Mouse (Mus musculus) liver, adult 10 weeks (tissue): ENCODE measurements around the gene Asf1a. TPM values are rescaled to one million over a fixed set of nuclear protein-coding genes. Genes with fewer than 3 reads are reported as not detected.

ENCODE experiments used
- polyA plus RNA-seq: library from polyadenylated mRNA; stranded (reverse); fragments of 350-450 nt; fragmentation: Illumina TruSeq; extraction: RNeasy Lipid Tissue Mini Kit (QIAGEN cat#74804); gene quantifications from one replicate; pipeline ENCODE4 v1.2.3, GENCODE M21; 2014; ENCODE audit warnings: low read depth, low replicate concordance

Asf1a gene
- polyA plus RNA-seq: 36.2 TPM

DNA sequence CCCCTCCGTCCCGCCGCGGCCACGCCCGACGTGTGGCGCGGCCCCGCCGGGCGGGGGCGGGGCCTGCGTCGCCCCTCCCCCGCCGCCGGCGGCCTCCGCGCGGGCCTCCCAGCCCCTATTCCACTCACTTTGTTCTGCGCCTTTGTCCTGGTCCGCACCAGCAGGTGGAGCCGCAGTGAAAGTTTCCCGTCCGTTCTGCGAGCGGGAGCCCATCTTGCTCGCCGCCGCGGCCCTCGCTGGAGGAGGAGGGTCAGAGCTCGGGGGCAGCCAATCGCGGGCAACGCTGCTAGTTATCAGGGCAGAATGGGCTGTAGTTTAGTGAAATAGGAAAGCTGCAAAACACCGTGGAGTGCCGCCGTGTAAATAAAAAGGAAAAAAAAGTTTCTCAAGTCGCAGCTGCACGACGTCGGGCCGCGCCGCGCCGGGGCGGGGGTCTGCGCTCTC, at the start of gene Asf1a:
Asf1a (plus strand) TSS at position 81 of the 444 bp plus-strand sequence.

DNA sequence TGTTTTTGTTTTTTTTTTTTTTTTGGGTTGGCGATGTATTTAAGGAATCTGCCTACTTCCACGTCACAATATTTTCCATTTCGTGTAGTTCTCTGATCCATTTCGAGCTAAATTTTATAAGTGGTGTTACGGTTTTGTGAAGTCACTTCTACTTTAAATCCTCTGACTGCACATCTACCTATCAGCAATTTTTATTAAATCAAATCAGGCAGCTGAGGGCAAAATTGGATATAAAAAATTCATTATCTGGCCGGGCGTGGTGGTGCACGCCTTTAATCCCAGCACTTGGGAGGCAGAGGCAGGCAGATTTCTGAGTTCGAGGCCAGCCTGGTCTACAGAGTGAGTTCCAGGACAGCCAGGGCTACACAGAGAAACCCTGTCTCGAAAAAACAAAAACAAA, 33.8 kb downstream of the Asf1a start, which contains the start of gene Mcm9:
Mcm9 (minus strand) TSS at position 101 of the 400 bp plus-strand sequence.

Other genes starting within 250 kb of the Asf1a start
- gene Cep85l, start 216.8 kb upstream of the Asf1a start, polyA plus RNA-seq: 29.8 TPM
- gene Mcm9, start 33.7 kb downstream of the Asf1a start, polyA plus RNA-seq: 6.5 TPM
- gene Fam184a, start 154.4 kb downstream of the Asf1a start, polyA plus RNA-seq: 0.85 TPM